Mouse (Mus musculus): ENCODE results near the gene Gm14819. TPM values are rescaled to one million over a fixed set of nuclear protein-coding genes. Genes with fewer than 3 reads are reported as not detected.
"Not testable (repeated sequence)": the region's sequence is repeated elsewhere in the genome, so short reads cannot be mapped to it uniquely, and the experiment has no call there.

Gene Gm14819
- not detected in 2 replicates for polyA plus RNA-seq (2015; fragmentation: Nextera tagmentation; extraction: Ambion mirVana)

GRCm38 (mm10) chrX:35403883-35404282, at the start of gene Gm14819:
Gene Gm14819 (plus strand): TSS chrX:35404183.
- not testable (repeated sequence) for ATAC-seq

More at GRCm38 (mm10) chrX:35403883-35404282, at the start of gene Gm14819:
- not testable (repeated sequence) for H3K27ac ChIP-seq (ENCODE audit: low read length); H3K4me3 ChIP-seq (ENCODE audit: low read length); H3K36me3 ChIP-seq (ENCODE audit: control insufficient read depth, insufficient read depth, low read length); H3K9ac ChIP-seq (ENCODE audit: low read depth, low read length); H3K27me3 ChIP-seq (replicated peaks; ENCODE audit: control insufficient read depth, insufficient read depth, low read length); H3K9me3 ChIP-seq (ENCODE audit: control insufficient read depth, low read length); H3K4me2 ChIP-seq (ENCODE audit: low read depth, low read length); H3K4me1 ChIP-seq (ENCODE audit: control insufficient read depth, insufficient read depth, low read length)
- WGBS, result no CpG with 5 or more reads among the region's 6 CpGs

Data from intestine, embryonic 16.5 days (tissue).